Mouse (Mus musculus) ES-E14 (cell line): ENCODE measurements at regions not wholly inside any gene's neighbourhood (a gene's known extent, or its start where the extent isn't known, plus 50 kb on each side); places are given as distances from the start of the nearest gene placed in this dataset.

Experiments used
- DNase-seq: peaks from one replicate; pipeline ENCODE4 v3.0.0-alpha.2; 2013; ENCODE audit warnings: low read depth, low spot score
- H3K27ac ChIP-seq: 2 replicates; pipeline ENCODE4 v1.5.1; 2012; ENCODE audit warnings: low read depth, mild to moderate bottlenecking, low read length, moderate library complexity, mixed read lengths; ENCODE audit not compliant: poor library complexity, insufficient read depth, severe bottlenecking
- H3K36me3 ChIP-seq: 2 replicates; pipeline ENCODE4 v1.6.1; 2012; ENCODE audit warnings: mild to moderate bottlenecking, low read length, moderate library complexity, mixed read lengths; ENCODE audit not compliant: control insufficient read depth, poor library complexity, insufficient read depth, severe bottlenecking
- H3K4me1 ChIP-seq, 2 experiments: fragments of 150-350 bp in 1 of 2; sonication (generic) in 1 of 2; 2 replicates each; pipeline ENCODE4 v1.6.1; 2012; ENCODE audit warnings: low read length in 2 of 2, mild to moderate bottlenecking in 1 of 2, mixed read lengths in 1 of 2; ENCODE audit not compliant: control insufficient read depth in 2 of 2, insufficient read depth in 2 of 2, poor library complexity in 1 of 2
- H3K4me3 ChIP-seq, 2 experiments: fragments of 150-350 bp in 1 of 2; sonication (generic) in 1 of 2; 2 replicates each; pipeline ENCODE4 v1.5.1; 2012; ENCODE audit warnings: low read length in 2 of 2, low read depth in 1 of 2, mild to moderate bottlenecking in 1 of 2, mixed read lengths in 1 of 2; ENCODE audit not compliant: insufficient read depth in 1 of 2, poor library complexity in 1 of 2, severe bottlenecking in 1 of 2
- H3K9ac ChIP-seq: 2 replicates; pipeline ENCODE4 v1.6.1; 2012; ENCODE audit warnings: low read depth, mild to moderate bottlenecking, low read length, mixed read lengths; ENCODE audit not compliant: poor library complexity, insufficient read depth, severe bottlenecking
- H3K9me3 ChIP-seq: fragments of 150-350 bp; sonication (generic); 2 replicates; pipeline ENCODE4 v1.6.1; 2012; ENCODE audit warnings: low read depth, mild to moderate bottlenecking, low read length; ENCODE audit not compliant: control insufficient read depth, insufficient read depth
- CHD2 ChIP-seq: IDR thresholded peaks from 2 replicates; pipeline ENCODE4 v1.6.1; 2014; ENCODE audit warnings: mild to moderate bottlenecking, low read depth, low read length, inconsistent platforms
- HCFC1 ChIP-seq: IDR thresholded peaks from 2 replicates; pipeline ENCODE4 v1.6.1; 2012; ENCODE audit warnings: low read length, inconsistent platforms, borderline replicate concordance; ENCODE audit not compliant: insufficient read depth
- MAFK ChIP-seq: IDR thresholded peaks from 2 replicates; pipeline ENCODE4 v1.6.1; 2014; ENCODE audit warnings: mild to moderate bottlenecking, low read depth, low read length, inconsistent platforms; ENCODE audit not compliant: insufficient read depth
- ZC3H11A ChIP-seq: IDR thresholded peaks from 2 replicates; pipeline ENCODE4 v1.6.1; 2012; ENCODE audit warnings: low read depth, mild to moderate bottlenecking, inconsistent platforms, low read length, borderline replicate concordance
- ZNF384 ChIP-seq: IDR thresholded peaks from 2 replicates; pipeline ENCODE4 v1.6.1; 2012; ENCODE audit warnings: low read depth, low read length, inconsistent platforms
- in situ Hi-C, 2 experiments: fragments of 600-800 bp; cut with MboI; formaldehyde crosslinking; loops; one replicate each; pipeline ENCODE4 v1.15.1; 2025; ENCODE audit warnings: low sequenced_read_pairs in 2 of 2, inconsistent platforms in 1 of 2; ENCODE audit not compliant: unreplicated experiment in 2 of 2

- no peak overlapping the region for H3K4me3 ChIP-seq
- TF ChIP-seq CHD2 (no peak), ZNF384 (no peak), MAFK (no peak), HCFC1 (no peak), ZC3H11A (no peak)
- in situ Hi-C loops, result no loop called here
These were observed 350.5 kb downstream of the Gm21750 start for GRCm38 (mm10) chr14:74011555-74011954.

GRCm38 (mm10) chr14:74019421-74019820, 358.4 kb downstream of the Gm21750 start:
- TF ChIP-seq MAFK (no peak), ZC3H11A (no peak), HCFC1 (no peak), ZNF384 (no peak), CHD2 (no peak)
- no peak for DNase-seq
- no peak overlapping the region for H3K9ac ChIP-seq
- no peaks in the 10 kb centered on the region for H3K36me3 ChIP-seq
- H3K27ac ChIP-seq, result no peak overlapping the region
- in situ Hi-C loops, result no loop called here
- no peaks in the 10 kb centered on the region for H3K4me1 ChIP-seq
- H3K4me3 ChIP-seq, result no peak overlapping the region
- H3K9me3 ChIP-seq, result no peaks in the 10 kb centered on the region

More at GRCm38 (mm10) chr14:74011555-74011954, 350.5 kb downstream of the Gm21750 start:
- Histone ChIP-seq H3K4me1 (no peaks in the 10 kb centered on the region), H3K9ac (no peak overlapping the region), H3K36me3 (no peaks in the 10 kb centered on the region), H3K27ac (no peak overlapping the region), H3K9me3 (no peaks in the 10 kb centered on the region)
- DNase-seq, result no peak

GRCm38 (mm10) chr14:74047009-74047694, 386.1 kb downstream of the Gm21750 start:
- DNase-seq, result no peak

GRCm38 (mm10) chr14:74047695-74048280, 386.8 kb downstream of the Gm21750 start:
- no peak for DNase-seq
- Histone ChIP-seq H3K36me3 (no peaks in the 10 kb centered on the region), H3K4me3 (no peak overlapping the region), H3K27ac (no peak overlapping the region), H3K9ac (no peak overlapping the region), H3K9me3 (no peaks in the 10 kb centered on the region), H3K4me1 (no peaks in the 10 kb centered on the region)
- in situ Hi-C loops, result no loop called here
- TF ChIP-seq MAFK (no peak), ZNF384 (no peak), ZC3H11A (no peak), CHD2 (no peak)

More at GRCm38 (mm10) chr14:74047009-74047694, 386.1 kb downstream of the Gm21750 start:
- Histone ChIP-seq H3K9ac (no peak overlapping the region), H3K9me3 (no peaks in the 10 kb centered on the region), H3K4me3 (no peak overlapping the region), H3K4me1 (no peaks in the 10 kb centered on the region), H3K27ac (no peak overlapping the region), H3K36me3 (no peaks in the 10 kb centered on the region)
- in situ Hi-C loops, result no loop called here
- no peak for TF ChIP-seq HCFC1
- TF ChIP-seq CHD2, result no peak
- no peak for TF ChIP-seq ZNF384
- TF ChIP-seq MAFK, result no peak
- no peak for TF ChIP-seq ZC3H11A
